Mouse (Mus musculus): ENCODE measurements around the gene Tmem265.

Gene Tmem265

DNA sequence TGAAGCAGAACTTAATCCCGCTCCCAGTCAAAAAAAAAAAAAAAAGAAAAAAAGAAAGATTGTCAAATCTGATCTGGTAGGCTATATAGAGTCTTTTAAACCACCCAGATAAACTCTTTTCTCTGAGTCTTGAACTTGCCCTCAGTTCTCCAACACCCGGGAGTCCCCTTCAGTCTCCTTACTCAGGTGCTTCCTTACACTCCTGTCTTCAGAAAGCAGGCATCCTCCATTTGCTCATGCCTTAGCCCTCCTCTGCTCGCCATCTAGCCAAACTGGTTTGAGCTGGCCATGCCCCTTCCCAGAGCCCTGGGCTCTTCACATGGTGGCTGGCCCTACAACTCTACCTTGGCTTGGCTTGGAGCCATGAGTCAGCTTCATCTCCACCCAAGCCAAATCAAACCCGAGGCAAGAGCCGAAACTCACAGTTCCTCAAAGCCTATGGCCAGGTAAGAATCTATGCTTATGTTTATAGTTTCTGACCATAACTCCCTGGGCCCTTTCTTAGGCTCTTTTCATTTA lies at the start of gene Tmem265:
TSS of gene Tmem265 (plus strand) at position 51 of the 519 bp plus-strand sequence.
- DNase-seq, result peak in 1 of 2 experiments; percentile 20

DNA sequence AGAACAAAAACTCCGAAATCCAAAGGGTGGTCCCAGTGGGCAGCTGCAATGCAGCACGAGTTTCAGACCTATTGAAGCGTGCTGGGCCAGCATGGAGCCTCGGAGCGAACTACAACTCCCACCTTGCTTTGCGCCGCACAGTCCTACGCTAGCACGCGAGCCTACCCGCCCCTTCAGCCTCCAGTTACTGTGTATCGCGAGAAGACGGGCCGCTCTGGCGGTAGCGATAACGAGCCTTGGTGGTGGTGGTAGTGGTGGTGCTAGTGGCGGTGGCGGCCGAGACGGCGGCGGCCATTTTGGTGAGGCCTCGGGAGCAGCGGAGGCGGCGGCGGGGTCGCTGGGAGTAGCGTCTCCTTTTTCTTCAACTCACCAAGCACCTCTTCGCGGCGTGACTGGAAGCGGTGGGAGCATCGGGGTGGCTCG lies 49.4 kb upstream of the Tmem265 start, which contains the start of gene Srcap:
TSS of gene Srcap (plus strand) at position 176 of the 423 bp plus-strand sequence.
- peak; percentile 96 to 98 for DNase-seq

DNA sequence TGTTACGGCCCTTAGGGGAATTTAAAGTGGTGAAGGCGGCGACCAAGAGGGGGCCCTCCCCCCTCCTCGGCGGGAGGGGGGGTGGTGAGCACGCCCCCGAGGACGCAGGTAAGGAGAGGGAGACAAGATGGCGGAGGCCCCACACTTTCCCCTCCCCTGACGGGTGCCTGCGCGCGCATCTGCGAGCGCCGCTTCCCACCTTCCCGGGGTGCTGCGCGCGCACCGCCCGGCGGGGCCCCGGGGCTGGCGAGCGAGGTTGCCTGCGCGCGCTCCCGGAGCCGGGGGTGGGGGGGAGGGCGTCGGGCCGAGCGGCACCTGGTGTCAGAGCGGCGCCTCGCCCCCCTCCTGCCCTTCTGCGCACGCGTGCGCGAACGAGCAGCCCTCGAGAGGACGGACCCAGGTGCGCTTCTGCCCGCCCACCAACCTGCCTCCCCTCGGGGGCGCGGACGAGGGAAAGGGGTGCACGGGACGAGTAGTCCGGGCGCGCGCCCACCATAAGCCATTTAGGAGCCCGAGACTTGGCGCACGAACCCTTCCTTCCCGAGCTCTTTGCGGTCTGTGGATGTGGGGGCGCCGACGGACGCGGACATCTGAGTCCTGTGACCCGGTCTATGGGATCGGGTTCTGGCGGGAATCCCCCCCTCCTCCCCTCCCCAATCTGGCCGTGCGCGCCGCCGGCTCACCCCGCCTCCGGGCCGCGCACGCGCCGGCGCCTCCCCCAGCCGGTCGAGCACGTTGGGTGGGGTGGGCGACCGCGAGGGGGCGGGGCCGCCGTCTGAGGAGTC lies 48.8 kb upstream of the Tmem265 start:
- DNase-seq, result peak; percentile 92 to 96

DNA sequence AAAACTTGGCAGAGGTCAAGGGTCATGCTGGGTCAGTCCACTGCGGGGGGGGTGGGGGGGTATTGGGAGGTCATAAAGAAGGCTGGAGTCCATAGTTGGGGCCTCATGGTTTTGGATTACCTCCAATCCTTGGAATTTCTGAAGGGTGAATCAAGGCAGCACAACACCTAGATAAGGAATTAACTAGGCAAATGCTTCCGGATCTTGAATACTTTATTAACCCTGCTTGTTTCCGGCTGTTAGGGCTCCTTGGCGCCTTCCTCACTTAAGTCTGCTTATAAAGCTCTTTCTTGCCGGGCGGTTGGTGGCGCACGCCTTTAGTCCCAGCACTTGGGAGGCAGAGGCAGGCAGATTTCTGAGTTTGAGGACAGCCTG lies 48.2 kb upstream of the Tmem265 start:
- peak; percentile 29 to 56 for DNase-seq

- no peak for DNase-seq
Measured at GRCm38 (mm10) chr7:127513781-127514180, 47.4 kb upstream of the Tmem265 start.

DNA sequence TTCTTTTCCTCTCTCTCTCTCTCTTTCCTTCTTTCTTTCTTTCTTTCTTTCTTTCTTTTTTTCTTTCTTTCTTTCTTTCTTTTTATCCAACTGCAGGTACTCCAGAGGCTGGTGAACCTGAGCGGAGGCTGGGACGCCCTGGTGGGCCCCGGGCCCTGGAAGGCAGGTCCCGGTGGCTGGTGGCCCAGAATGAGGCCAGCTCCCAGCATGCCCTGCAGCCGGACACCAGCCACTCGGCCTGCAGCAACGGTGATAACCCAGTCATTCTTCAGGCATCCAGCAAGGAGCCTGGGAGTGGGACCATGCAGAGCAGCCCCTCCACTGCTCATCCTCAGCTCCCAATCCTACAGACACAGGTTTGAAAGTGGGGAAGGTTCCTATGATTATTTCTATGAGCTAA lies 45.3 kb upstream of the Tmem265 start:
- no peak for DNase-seq

GRCm38 (mm10) chr7:127516344-127516743 lies 44.8 kb upstream of the Tmem265 start:
- DNase-seq, result no peak

GRCm38 (mm10) chr7:127519284-127519683 lies 41.9 kb upstream of the Tmem265 start, which contains the start of gene Gm42715:
Gene Gm42715, plus strand, starts transcription at chr7:127519584.
- no peak for DNase-seq

DNA sequence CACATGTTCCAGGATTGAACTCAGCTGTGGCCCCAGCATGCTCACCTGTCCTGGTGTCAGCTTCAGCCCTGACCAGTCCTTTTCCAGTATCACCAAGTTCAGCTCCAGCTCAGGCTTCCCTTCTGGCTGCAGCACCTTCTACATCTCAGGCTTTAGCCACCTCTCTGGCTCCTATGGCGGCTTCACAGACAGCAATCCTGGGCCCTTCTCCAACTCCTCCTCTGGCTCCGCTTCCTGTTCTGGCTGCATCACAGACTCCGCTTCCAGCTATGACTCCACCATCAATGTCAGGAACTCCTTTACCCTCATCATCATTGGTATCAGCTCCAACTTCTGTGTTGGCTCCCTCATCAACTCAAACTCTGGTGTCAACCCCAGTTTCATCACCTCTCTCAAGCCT lies 19.5 kb upstream of the Tmem265 start:
- DNase-seq, result no peak

- DNase-seq, result no peak
Measured at GRCm38 (mm10) chr7:127549116-127549835, 11.9 kb upstream of the Tmem265 start.

DNA sequence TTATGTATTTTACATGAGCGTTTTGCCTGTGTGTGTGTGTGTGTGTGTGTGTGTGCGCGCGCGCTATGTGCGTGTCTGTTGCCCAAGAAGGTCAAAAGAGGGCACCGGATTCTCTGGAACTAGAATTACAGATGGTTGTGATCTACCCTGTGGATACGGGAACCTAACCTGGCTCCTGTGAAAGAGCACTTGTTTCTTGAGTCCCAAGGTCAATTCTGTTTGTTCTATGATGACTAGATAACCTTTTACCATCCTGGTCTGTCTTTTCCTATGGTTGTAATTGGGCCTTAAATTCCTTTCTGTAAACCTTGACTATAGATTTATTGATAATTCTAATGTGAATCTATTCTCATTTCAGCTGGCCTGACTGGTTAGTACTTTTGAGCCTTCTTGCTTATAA lies 9.6 kb upstream of the Tmem265 start:
- DNase-seq, result no peak

DNA sequence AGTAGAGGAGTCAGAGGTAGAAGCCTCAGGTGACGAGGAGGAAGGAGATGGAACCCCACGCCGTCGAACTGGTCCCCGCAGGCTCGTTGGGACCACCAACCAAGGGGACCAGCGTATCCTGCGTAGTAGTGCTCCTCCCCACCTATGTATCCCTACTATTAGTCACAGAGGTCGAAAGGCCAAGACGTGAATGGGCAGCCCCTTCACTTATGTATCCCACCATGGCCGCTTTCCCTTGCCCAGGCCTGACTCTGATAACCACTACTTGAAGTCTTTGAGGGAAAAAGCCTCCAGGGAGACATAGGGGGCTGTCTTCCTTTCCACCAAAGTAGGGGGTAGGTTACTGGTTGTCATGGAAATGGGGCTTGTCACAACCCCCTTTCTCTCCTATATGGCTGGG lies 610 bp upstream of the Tmem265 start:
- DNase-seq, result no peak

GRCm38 (mm10) chr7:127564381-127565150 lies 3.4 kb downstream of the Tmem265 start:
- peak in 1 of 2 experiments; percentile 18 for DNase-seq

DNA sequence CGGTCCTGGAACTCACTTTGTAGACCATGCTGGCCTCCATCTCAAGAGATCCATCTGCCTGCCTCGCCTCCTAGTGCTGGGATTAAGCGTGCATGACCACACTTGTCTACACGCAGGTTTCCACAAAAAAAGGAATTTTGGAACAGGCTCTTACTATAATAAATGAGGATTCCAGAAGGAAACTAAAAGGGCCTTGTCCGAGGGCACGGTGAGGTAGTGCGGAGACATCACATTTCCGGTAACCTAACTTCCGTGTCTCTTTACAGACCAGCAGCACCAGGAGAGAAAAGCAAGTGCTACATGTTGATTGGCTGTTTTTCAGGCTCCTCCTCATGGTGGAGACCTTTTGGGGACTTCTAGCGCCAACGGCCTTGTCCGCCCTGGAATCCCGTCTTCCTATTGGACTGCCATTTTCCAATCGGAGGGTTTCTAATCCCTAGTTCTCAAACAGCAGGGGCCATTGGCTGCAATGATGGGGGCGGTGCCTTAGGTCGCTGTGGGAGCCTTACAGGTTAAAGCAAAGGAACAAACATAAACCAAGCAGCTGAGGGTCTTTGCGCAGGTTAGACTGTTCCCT lies 11.8 kb downstream of the Tmem265 start, which contains the start of gene Phkg2:
TSS of gene Phkg2 (plus strand) at position 446 of the 577 bp plus-strand sequence.
- DNase-seq, result peak; percentile 86 to 93

DNA sequence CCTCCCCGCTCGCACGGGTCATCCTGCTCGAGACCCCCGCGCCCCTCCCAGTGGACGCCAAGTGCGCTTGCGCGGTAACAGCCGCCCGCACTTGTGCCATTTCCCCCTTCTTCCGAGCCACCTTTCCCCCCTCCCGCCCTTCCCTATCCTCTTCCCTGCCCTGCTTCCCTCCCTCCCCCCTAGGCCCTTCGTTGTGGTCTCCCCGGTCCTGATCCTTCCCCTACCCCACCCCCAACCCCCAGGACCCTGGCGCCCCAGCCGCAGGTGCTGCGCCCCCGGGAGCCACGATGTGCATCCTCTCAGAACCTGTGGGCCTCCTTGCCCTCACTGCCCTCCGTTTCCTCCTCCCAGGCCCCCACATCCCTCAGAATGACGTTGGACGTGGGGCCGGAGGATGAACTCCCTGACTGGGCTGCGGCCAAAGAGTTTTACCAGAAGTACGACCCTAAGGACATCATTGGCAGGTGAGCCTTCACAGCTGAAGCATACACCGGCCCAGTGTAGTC lies 12.4 kb downstream of the Tmem265 start:
- peak; percentile 31 to 38 for DNase-seq

- DNase-seq, result no peak
Measured at GRCm38 (mm10) chr7:127574115-127574514, 12.9 kb downstream of the Tmem265 start.

DNA sequence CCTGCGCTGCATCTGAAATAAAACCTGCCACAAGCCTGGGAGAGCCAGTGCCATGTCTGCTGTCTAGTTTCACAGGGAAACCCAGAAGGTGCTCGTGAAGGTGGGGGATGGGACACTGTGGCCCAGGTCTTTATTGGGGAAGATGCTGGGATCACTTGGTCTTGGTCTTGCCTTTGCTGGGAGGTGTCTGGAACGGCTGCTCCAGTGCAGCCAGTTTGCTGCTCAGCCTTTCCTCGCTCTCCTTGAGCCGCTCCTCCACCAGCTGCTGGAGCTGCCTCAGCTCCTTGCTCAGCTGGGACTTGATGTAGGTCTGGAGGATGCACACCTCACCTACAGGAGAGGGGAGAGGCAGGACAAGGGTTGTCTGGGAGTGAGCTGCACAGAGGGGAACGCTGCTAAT lies 22.1 kb downstream of the Tmem265 start:
- DNase-seq, result no peak

GRCm38 (mm10) chr7:127585031-127585430 lies 23.8 kb downstream of the Tmem265 start:
- DNase-seq, result no peak

- no peak for DNase-seq
Measured at GRCm38 (mm10) chr7:127586149-127586548, 25.0 kb downstream of the Tmem265 start.

- DNase-seq, result no peak
Measured at GRCm38 (mm10) chr7:127587196-127587595, 26.0 kb downstream of the Tmem265 start.

DNA sequence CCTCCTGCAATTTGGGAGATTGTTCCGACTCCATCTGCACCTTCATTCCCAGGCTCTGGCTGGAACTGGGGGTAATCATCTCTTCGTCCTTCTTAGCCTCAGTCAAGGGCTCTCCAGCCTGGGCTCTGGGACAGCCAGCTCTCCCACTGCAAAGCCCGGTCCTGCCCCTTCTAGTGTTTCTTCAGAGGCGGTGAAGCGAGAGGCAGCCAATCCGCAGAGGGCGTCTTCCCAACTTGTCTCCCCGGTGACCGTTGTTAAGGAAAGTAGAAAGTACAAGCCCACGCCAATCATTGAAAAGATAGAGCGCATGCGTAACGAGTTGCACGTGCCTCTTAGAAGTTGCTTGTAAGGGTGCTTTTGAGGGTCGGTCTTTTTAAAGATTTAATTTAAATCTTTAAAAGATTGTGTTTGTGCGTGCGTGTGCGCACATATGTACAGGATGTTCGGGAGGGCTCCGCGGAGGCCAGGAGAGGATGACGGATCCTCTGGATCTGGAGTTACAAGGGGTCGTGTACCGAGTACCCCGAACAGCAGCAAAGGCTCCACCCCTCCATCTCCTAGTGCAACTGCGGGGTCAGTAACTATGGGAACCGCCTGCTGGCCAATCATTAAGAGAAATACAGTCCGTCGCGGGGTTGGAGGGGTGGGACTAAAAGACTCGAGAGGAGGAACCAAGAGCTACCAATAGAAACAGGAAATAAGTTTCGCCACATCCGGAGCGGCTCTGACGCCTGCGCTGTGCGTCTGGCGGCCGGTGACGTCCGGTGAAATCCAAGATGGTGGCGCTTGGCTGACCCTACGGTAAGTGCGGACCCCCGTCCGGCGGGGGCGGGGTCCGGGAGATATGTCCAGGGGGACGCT lies 27.1 kb downstream of the Tmem265 start, which contains the start of the genes Ccdc189 and Rnf40:
TSS of gene Ccdc189 (minus strand) at position 585 of the 861 bp plus-strand sequence.
TSS of gene Rnf40 (plus strand) at position 757 of the 861 bp plus-strand sequence.
- peak; percentile 92 to 96 for DNase-seq

Data from kidney, postnatal 4 days (tissue).